17 mouse cellular contexts compared by ENCODE assay signal in genomic region chr9:121550327-121550771, GRCm38 (mm10). TPM values are rescaled to one million over a fixed set of nuclear protein-coding genes. Genes with fewer than 3 reads are reported as not detected.
DNase-seq lines count a peak whose midpoint lies in the region; ATAC-seq lines count a peak whose summit lies in the region.
"Had no signal": no experiment of that assay in that cellular context is flagged by ENCODE, and none has a peak within 500 bp of the region (broad histone marks: within the 10 kb centered on the region; RNA-seq: fewer than 3 reads in every experiment).

No protein-coding gene starts in this region.

- peak overlapping the region; percentile 74 for H3K27ac ChIP-seq in forebrain, embryonic 14.5 days (ENCODE audit: low read depth, low read length)
- H3K27ac ChIP-seq: gastrocnemius, adult 2 months; heart, embryonic 10.5 days; limb, embryonic 10.5 days; liver, embryonic 13.5 days had no signal

- WGBS in forebrain, embryonic 14.5 days = 5% methylated on average over 5 of the region's 5 CpGs

- no peak overlapping the region for H3K4me3 ChIP-seq in forebrain, embryonic 14.5 days (ENCODE audit: low read depth, low read length)
- H3K4me3 ChIP-seq: gastrocnemius, adult 2 months; heart, embryonic 10.5 days; limb, embryonic 10.5 days; liver, embryonic 13.5 days had no signal

- H3K27me3 ChIP-seq in forebrain, embryonic 14.5 days (replicated peaks; ENCODE audit: control insufficient read depth, insufficient read depth, low read length) = no peaks in the 10 kb centered on the region
- H3K27me3 ChIP-seq: liver, embryonic 13.5 days had no signal

- H3K9ac ChIP-seq in forebrain, embryonic 14.5 days (ENCODE audit: low read length) = no peak overlapping the region
- H3K9ac ChIP-seq: liver, embryonic 13.5 days had no signal

- H3K4me1 ChIP-seq in forebrain, embryonic 14.5 days (ENCODE audit: control insufficient read depth, insufficient read depth, low read length) = peaks cover 13% of the 10 kb centered on the region

- no peaks in the 10 kb centered on the region for H3K9me3 ChIP-seq in forebrain, embryonic 14.5 days (replicated peaks; ENCODE audit: control insufficient read depth, low read length)
- H3K9me3 ChIP-seq: heart, embryonic 10.5 days; limb, embryonic 10.5 days; liver, embryonic 13.5 days had no signal

- H3K36me3 ChIP-seq in forebrain, embryonic 14.5 days (ENCODE audit: control insufficient read depth, insufficient read depth, low read length) = no peaks in the 10 kb centered on the region
- H3K36me3 ChIP-seq: heart, embryonic 10.5 days; limb, embryonic 10.5 days; liver, embryonic 13.5 days had no signal

- DNase-seq in layer of hippocampus, adult 11-12 months (ENCODE audit: low spot score) = peak; percentile 25
- DNase-seq in layer of hippocampus, adult 9-10 months (ENCODE audit: low spot score) = no peak
- DNase-seq in right cerebral cortex, adult 2 months (ENCODE audit: low spot score in 2 of 2) = peak; percentile 27 to 41
- no peak for DNase-seq in right cerebral cortex, postnatal 36 days (ENCODE audit: low spot score in 2 of 2)
- peak; percentile 90 for DNase-seq in forebrain, embryonic 14.5 days (ENCODE audit: low spot score)
- peak; percentile 57 for DNase-seq in telencephalon, adult 2 months (ENCODE audit: low read depth, low spot score)
- no peak for DNase-seq in cerebellum, adult 11 months
- DNase-seq: adrenal gland, postnatal 25 days; gastrocnemius, adult 2 months; kidney, adult 9 months; liver, embryonic 13.5 days; lung, postnatal 10 days; right cerebral cortex, postnatal 14 days; thymus, adult 2 months had no signal

- no peak overlapping the region for H3K4me2 ChIP-seq in forebrain, embryonic 14.5 days (ENCODE audit: low read length)
- H3K4me2 ChIP-seq: liver, embryonic 13.5 days had no signal

- peak; percentile 85 for ATAC-seq in forebrain, embryonic 14.5 days
- ATAC-seq: CD4-positive, CD25-positive, alpha-beta regulatory T cell, adult 4 months had no signal

RNA-seq across cellular contexts. Expression of gene Cck, which starts 54.9 kb away (rescaled TPM):
- 27.1 and 30.2 TPM in 2 replicates for polyA plus RNA-seq in forebrain, embryonic 14.5 days (2014; fragmentation: Nextera tagmentation; extraction: Ambion mirVana)
- polyA plus RNA-seq: CD4-positive, CD25-positive, alpha-beta regulatory T cell, adult 4 months had no signal

Comparison
In these comparisons a context has a peak if more than half of its experiments do, and no peak if none do; other contexts are left out.
1. DNase-seq: peak in layer of hippocampus, adult 11-12 months (single experiment), right cerebral cortex, adult 2 months (2 of 2), forebrain, embryonic 14.5 days (single experiment) and telencephalon, adult 2 months (single experiment); none in layer of hippocampus, adult 9-10 months (single experiment), right cerebral cortex, postnatal 36 days (0 of 2) and cerebellum, adult 11 months (single experiment).